Mouse (Mus musculus): ENCODE measurements around the gene Kcnd1. TPM values are rescaled to one million over a fixed set of nuclear protein-coding genes. Genes with fewer than 3 reads are reported as not detected.

The Kcnd1 gene
- total RNA-seq, 2 experiments from 2014 or later, result 0.68 to 0.84 TPM

DNA sequence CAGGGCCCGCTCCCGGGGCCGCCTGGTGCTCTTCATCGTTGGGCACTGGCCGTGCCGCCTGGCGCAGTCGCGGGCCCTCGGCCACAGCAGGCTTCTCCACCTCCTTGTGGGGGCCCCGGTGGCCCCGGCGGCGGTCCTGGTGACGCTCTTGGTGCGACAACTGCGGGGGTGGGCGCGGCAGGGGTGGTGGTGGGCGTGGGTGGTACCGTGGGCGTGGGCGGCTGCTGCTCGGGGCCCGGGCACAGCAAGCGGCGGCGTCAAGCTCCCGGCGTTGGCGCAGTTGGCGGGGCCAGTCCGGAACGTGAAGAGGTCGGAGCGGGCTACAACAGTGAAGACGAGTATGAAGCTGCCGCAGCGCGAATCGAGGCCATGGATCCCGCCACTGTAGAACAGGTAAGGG, 20.2 kb downstream of the Kcnd1 start:
- ATAC-seq (replicated peaks; ENCODE audit: low FRiP score, poor library complexity, severe bottlenecking), result 0 out of 2 replicates have a peak, but pooled peaks have one; percentile 8

DNA sequence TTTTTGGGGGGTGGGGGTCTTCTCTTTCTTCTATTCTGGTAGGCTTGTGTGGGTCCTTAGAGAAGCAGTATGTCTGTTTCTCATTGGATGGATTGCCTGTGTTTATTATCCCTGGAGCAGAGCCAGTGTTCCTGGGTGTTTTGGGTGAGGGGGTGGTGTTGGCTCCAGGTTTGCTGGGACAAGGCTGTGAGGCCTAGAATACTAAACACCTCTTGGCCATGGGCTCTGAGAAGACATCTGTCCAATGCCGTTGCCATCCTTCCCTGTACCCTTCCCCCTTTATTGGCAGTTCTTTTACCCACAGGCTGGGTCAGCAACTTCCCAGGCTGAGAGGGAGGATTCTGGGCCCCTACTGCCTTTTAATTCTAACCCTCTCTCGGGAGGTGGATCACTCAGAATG, 25.8 kb downstream of the Kcnd1 start:
- no peak for ATAC-seq (replicated peaks; ENCODE audit: low FRiP score, poor library complexity, severe bottlenecking)

DNA sequence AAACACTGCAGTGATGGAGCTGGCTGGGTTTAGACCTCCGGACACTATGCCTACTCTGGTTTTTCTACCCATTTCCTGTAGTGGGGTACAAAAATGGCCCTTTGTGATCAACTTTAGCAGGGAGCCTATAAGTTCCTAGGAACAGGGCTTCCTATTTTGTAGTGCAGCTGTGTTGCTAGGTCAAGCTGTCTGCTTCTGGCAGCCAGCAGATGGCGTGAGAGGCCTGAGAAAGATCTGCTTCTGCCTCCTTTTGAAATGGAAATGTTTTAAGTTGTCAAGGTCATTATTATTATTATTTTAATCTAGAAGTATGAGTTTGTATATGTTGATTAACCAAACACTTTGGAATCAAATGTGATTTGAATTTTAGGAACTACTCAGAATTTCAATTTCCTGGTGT, 32.5 kb downstream of the Kcnd1 start:
- ATAC-seq (replicated peaks; ENCODE audit: low FRiP score, poor library complexity, severe bottlenecking), result peak; percentile 57

DNA sequence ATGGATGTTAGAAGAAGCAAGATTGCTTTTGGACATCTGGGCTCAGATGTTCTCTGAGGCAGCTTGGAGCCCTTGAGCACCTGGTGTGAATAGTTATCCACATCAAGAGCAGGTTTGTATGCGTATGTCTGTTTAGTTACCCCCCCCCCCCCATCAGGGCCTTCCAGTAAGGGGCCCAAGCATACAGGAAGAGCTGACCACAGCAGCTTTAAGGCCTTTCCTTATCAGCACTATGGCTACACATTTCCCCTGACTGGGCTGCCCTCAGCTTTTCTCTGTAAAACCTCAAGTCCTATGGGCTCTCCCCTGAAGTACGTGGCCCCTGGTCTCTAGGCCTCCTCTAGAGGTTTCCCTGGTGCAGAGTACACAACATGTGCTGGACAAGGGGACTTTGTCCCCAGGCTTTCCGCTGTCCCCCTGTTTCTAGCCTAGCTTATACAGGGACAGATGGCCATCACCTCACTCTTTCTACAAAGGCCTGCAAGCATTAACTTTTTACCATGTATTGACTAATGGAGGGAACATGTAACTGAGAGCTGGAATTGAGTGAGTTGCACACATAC, 37.2 kb downstream of the Kcnd1 start:
- 0 out of 2 replicates have a peak, but pooled peaks have one; percentile 25 for ATAC-seq (replicated peaks; ENCODE audit: low FRiP score, poor library complexity, severe bottlenecking)

DNA sequence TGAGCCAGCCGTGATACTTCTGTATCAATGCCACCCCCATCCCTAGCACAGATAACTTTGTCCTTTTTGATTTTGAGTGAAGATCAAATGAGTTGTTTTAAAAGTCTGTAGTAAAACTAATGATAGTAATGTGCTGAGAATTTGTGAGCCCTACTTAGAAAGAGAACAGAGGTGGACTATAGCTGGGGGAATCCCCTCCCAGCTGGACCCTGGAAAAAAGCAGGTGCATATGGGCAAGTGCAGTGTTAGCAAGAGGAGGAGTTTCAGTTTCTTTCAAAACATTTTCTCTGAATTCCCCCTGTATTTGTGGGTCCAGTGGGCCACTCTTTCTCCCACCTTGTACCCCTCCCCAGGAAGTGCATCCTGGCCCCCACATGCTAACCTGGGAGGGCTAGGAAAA, 41.1 kb downstream of the Kcnd1 start:
- no peak for ATAC-seq (replicated peaks; ENCODE audit: low FRiP score, poor library complexity, severe bottlenecking)

DNA sequence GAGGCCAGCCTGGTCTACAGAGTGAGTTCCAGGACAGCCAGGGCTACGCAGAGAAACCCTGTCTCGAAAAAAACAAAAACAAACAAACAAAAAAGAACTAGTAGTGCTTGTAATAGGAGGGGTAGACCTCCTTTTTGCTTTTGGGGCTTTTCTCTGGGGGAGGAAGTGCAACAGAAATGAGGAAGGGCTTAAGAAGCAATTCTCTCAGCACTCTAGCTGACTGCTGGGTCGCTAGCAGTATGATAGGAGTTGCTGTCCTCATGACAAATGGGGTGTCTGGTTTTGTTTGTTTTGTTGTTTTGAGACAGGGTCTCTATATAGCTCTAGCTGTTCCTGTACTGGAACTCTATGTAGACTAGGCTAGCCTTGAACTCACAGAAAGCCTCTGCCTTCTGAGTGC, 42.5 kb downstream of the Kcnd1 start:
- no peak for ATAC-seq (replicated peaks; ENCODE audit: low FRiP score, poor library complexity, severe bottlenecking)

DNA sequence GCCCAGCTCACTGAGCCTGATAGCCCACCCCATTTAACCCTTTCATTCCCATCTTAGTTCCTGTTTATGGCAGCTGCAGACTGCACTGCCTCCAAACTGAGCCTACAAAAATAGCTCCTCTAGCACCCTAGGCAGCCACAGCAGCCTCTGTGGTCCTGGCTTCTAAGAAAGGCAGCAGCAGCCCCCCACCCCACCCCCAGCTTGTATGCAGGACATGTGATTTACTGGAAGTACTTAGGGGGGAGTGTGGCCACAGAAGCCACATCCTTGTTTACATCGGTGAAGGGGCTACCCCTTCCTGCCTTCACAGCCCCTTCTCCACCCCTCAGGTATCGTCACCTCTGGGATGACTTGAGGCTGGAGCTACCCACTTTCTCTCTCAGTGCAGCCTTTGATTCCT, 43.3 kb downstream of the Kcnd1 start:
- ATAC-seq (replicated peaks; ENCODE audit: low FRiP score, poor library complexity, severe bottlenecking), result no peak

DNA sequence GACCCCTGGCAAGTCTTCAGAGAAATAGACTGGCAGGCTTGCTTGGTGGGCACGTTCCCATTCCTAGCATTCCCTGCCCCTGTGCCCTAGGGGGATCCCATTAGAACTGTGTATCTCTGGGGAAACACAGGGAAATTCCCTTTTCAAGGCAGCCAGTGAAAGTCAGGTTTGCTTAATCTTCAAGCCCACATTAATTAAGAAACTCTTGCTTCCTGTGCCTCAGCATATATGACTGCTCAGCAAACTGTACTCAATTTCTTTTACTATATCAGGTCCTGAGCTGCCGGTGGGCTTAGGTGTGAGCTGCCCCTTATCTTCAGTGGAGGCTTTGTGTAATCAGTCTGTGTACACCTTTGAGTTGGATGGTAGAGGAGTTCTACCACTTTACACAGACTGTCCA, 43.7 kb downstream of the Kcnd1 start:
- no peak for ATAC-seq (replicated peaks; ENCODE audit: low FRiP score, poor library complexity, severe bottlenecking)

DNA sequence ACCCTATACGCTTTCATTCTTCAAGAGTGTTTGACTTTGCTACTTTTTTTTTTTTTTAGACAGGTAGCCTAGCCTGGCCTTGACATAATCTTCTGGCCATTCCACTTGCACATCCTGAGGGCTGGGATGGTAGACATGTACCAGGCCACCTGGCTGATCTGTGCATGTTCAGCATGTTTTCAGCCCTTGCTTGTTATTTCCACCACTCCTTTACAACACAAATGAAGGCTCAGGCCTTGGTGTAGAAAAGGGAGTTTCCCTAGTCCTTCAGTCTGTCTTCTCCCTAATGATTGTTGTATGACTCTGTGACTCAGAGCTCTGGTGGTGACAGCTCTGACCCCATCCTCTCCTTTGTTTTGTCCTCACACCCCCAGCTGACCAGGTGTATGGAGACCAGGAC, 45.1 kb downstream of the Kcnd1 start:
- ATAC-seq (replicated peaks; ENCODE audit: low FRiP score, poor library complexity, severe bottlenecking), result no peak

DNA sequence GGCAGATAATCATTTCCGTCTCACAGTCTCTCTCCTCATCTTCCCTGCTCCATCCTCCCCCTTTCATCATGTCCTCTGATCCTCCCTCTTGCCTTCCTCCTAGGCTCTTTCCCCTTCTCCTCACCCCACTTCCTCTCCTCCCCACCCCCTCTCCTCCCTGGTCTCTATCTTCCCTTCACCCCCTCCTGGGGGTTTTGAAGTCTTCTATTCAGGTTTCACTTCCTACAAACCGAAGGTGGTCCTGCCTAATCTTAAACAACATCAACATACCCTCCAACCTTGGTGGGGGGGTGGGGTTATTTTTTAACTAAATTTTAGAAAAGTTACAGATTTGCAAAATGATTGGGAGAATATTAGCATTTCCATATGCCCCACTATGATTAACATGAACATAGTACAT, 46.4 kb downstream of the Kcnd1 start:
- no peak for ATAC-seq (replicated peaks; ENCODE audit: low FRiP score, poor library complexity, severe bottlenecking)

DNA sequence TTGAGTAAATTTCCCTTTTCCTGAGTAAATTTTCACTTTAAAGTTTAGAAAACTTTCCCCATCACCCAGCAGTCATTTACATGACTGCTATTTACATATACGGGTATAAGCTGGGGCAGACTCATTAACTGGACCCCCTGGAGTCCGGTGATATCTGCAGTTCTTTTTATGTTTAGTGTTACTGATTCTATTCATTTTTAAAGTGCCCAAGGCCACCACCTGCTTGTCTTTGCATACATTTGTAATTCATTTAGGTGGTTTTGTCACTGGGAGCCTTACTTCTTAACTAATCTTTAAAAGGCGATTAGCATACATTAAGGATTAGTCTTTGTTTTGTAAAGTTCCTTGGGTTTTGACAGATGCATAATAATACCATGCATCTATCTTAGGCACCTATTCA, 47.7 kb downstream of the Kcnd1 start:
- no peak for ATAC-seq (replicated peaks; ENCODE audit: low FRiP score, poor library complexity, severe bottlenecking)

DNA sequence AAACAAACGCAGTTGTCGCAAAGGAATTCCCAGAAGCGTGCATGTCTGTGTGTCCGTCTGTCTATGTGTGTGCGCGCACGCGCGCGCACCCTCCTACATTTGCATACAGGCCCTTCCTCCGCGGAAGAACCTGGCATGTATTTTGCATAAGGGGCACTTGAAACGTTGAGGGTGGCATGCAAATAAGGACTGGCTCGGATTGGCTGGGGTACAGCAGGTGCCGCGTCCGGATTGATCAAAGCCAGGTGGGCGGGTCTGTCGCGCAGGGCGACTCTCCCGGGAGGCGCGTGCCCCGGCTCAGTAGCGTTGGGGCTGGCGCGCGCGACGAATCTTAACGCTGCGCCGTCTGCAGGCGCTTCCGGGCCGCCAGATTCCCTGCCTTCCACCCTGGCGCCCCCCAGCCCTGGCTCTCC, 55.9 kb downstream of the Kcnd1 start, which contains the start of gene Pim2:
TSS of gene Pim2 (plus strand) at position 256 of the 413 bp plus-strand sequence.
- peak; percentile 91 for ATAC-seq (replicated peaks; ENCODE audit: low FRiP score, poor library complexity, severe bottlenecking)

DNA sequence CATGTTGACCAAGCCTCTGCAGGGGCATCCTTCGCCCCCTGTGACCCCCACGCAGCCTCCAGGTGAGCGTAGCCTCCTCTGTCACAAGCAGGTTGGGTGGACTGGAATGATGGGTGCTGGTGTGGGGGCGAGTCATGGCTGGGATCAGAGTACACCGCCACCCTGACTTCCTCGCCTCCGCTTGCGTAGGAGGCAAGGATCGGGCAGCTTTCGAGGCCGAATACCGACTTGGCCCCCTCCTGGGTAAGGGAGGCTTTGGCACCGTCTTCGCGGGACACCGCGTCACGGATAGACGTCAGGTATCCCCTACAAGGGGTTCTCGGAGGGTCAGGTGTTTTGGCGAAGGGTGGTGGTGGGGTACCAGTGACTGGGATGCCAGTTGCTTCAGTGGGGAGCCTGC, 56.4 kb downstream of the Kcnd1 start:
- no peak for ATAC-seq (replicated peaks; ENCODE audit: low FRiP score, poor library complexity, severe bottlenecking)

DNA sequence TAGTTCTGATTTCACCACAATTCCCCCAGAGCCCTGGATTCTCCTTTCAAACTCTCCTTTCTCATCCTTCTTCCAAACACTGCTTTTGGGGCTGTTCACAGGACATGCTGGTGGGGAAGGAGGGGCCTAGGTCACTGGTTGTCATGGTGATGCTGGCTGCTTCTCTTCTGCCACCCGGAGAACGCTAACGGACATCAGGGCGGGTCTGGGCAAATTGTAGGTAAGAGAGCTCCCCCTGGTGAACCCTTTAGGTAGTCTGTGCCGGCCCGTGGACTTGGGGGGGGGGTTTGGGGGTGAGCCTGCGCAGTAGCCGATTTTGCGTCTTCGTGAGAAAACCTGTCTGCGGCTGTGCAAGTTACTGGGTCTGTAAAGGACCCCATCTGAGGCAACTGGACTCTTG, 57.7 kb downstream of the Kcnd1 start:
- no peak for ATAC-seq (replicated peaks; ENCODE audit: low FRiP score, poor library complexity, severe bottlenecking)

DNA sequence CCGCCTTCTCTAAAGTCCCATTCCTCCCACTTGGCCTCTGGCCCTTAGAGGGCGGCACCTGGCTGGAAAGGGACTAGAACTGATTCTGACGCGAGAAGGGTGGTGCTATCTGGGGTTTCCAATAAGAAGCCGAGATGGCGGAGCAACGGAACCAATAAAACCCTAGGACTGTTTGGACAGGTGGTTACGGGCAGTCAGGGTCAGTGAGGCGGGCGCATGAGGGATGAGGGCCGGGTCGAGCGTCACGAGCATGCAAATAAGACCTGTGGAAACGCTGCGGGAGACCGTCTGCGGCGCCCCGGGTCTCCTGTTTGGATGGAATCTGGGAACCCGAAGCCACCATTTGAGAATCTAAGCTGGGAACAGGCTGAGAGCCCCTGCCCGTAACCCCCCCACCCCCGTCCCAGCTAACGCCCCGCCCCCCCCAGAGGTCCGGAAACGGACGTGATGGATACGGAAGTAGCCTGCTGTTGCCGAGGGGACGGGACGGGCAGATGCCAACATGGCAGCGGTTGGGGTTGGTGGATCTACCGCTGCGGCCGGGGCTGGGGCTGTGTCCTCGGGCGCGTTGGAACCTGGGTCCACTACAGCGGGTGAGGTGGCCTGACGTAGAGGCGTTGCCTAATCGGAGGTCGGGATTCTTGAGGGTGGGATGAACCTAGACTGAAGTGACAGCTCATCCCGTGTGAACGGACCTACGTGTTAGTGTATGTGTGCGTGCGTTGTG, 61.9 kb downstream of the Kcnd1 start, which contains the start of gene Slc35a2:
TSS of gene Slc35a2 (plus strand) at position 188 of the 727 bp plus-strand sequence.
- peak; percentile 90 for ATAC-seq (replicated peaks; ENCODE audit: low FRiP score, poor library complexity, severe bottlenecking)

Other genes with a start within 250 kb of the Kcnd1 start
- gene Foxp3, start 248.6 kb upstream of the Kcnd1 start, total RNA-seq (2015; ENCODE audit: low replicate concordance), result 2.2 and 3.8 TPM in 2 replicates
- gene Foxp3, start 248.6 kb upstream of the Kcnd1 start, total RNA-seq (2017; ENCODE audit: low replicate concordance), result not detected in 2 replicates
- gene Ppp1r3f, start 248.0 kb upstream of the Kcnd1 start, total RNA-seq (2015; ENCODE audit: low replicate concordance), result 10.1 TPM in 1 of 2 replicates, not detected in the other
- gene Ppp1r3f, start 248.0 kb upstream of the Kcnd1 start, total RNA-seq (2017; ENCODE audit: low replicate concordance), result 0.26 TPM in 1 of 2 replicates, not detected in the other
- gene Ccdc22, start 216.8 kb upstream of the Kcnd1 start, total RNA-seq (2015; ENCODE audit: low replicate concordance), result 8.6 and 9.2 TPM in 2 replicates
- 12.0 and 17.3 TPM in 2 replicates for gene Ccdc22, start 216.8 kb upstream of the Kcnd1 start, total RNA-seq (2017; ENCODE audit: low replicate concordance)
- not detected in 2 replicates for gene Cacna1f, start 215.2 kb upstream of the Kcnd1 start, total RNA-seq (2015; ENCODE audit: low replicate concordance)
- gene Cacna1f, start 215.2 kb upstream of the Kcnd1 start, total RNA-seq (2017; ENCODE audit: low replicate concordance), result not detected in 2 replicates
- gene Syp, start 183.8 kb upstream of the Kcnd1 start, total RNA-seq (2015; ENCODE audit: low replicate concordance), result not detected in 2 replicates
- 0.51 TPM in 1 of 2 replicates, not detected in the other for gene Syp, start 183.8 kb upstream of the Kcnd1 start, total RNA-seq (2017; ENCODE audit: low replicate concordance)
- 0.72 and 1.3 TPM in 2 replicates for gene Prickle3, start 165.0 kb upstream of the Kcnd1 start, total RNA-seq (2015; ENCODE audit: low replicate concordance)
- gene Prickle3, start 165.0 kb upstream of the Kcnd1 start, total RNA-seq (2017; ENCODE audit: low replicate concordance), result 0.23 and 0.90 TPM in 2 replicates
- 64.6 and 96.2 TPM in 2 replicates for gene Plp2, start 150.9 kb upstream of the Kcnd1 start, total RNA-seq (2015; ENCODE audit: low replicate concordance)
- gene Plp2, start 150.9 kb upstream of the Kcnd1 start, total RNA-seq (2017; ENCODE audit: low replicate concordance), result 9.6 and 18.7 TPM in 2 replicates
- gene Magix, start 141.0 kb upstream of the Kcnd1 start, total RNA-seq (2015; ENCODE audit: low replicate concordance), result not detected in 2 replicates
- gene Magix, start 141.0 kb upstream of the Kcnd1 start, total RNA-seq (2017; ENCODE audit: low replicate concordance), result not detected in 2 replicates
- gene Gpkow, start 125.2 kb upstream of the Kcnd1 start, total RNA-seq (2015; ENCODE audit: low replicate concordance), result 10.5 and 31.9 TPM in 2 replicates
- gene Gpkow, start 125.2 kb upstream of the Kcnd1 start, total RNA-seq (2017; ENCODE audit: low replicate concordance), result 12.6 and 25.0 TPM in 2 replicates
- gene Wdr45, start 108.0 kb upstream of the Kcnd1 start, total RNA-seq (2015; ENCODE audit: low replicate concordance), result 42.2 and 59.5 TPM in 2 replicates
- 36.0 and 46.8 TPM in 2 replicates for gene Wdr45, start 108.0 kb upstream of the Kcnd1 start, total RNA-seq (2017; ENCODE audit: low replicate concordance)
- not detected in 2 replicates for gene Gm45208, start 100.0 kb upstream of the Kcnd1 start, total RNA-seq (2015; ENCODE audit: low replicate concordance)
- gene Gm45208, start 100.0 kb upstream of the Kcnd1 start, total RNA-seq (2017; ENCODE audit: low replicate concordance), result not detected in 2 replicates
- 1.3 and 2.5 TPM in 2 replicates for gene Praf2, start 93.8 kb upstream of the Kcnd1 start, total RNA-seq (2015; ENCODE audit: low replicate concordance)
- gene Praf2, start 93.8 kb upstream of the Kcnd1 start, total RNA-seq (2017; ENCODE audit: low replicate concordance), result 2.1 TPM in 1 of 2 replicates, not detected in the other
- not detected in 2 replicates for gene Ccdc120, start 71.4 kb upstream of the Kcnd1 start, total RNA-seq (2015; ENCODE audit: low replicate concordance)
- not detected in 2 replicates for gene Ccdc120, start 71.4 kb upstream of the Kcnd1 start, total RNA-seq (2017; ENCODE audit: low replicate concordance)
- gene Tfe3, start 59.7 kb upstream of the Kcnd1 start, total RNA-seq (2015; ENCODE audit: low replicate concordance), result 18.9 and 23.4 TPM in 2 replicates
- gene Tfe3, start 59.7 kb upstream of the Kcnd1 start, total RNA-seq (2017; ENCODE audit: low replicate concordance), result 21.5 and 22.7 TPM in 2 replicates
- 91.0 and 94.4 TPM in 2 replicates for gene Gripap1, start 32.5 kb upstream of the Kcnd1 start, total RNA-seq (2015; ENCODE audit: low replicate concordance)
- 87.0 and 176 TPM in 2 replicates for gene Gripap1, start 32.5 kb upstream of the Kcnd1 start, total RNA-seq (2017; ENCODE audit: low replicate concordance)
- gene Otud5, start 19.1 kb downstream of the Kcnd1 start, total RNA-seq (2015; ENCODE audit: low replicate concordance), result 327 and 376 TPM in 2 replicates
- gene Otud5, start 19.1 kb downstream of the Kcnd1 start, total RNA-seq (2017; ENCODE audit: low replicate concordance), result 471 and 476 TPM in 2 replicates
- 37.1 and 59.1 TPM in 2 replicates for gene Pim2, start 56.0 kb downstream of the Kcnd1 start, total RNA-seq (2015; ENCODE audit: low replicate concordance)
- gene Pim2, start 56.0 kb downstream of the Kcnd1 start, total RNA-seq (2017; ENCODE audit: low replicate concordance), result 16.0 and 22.5 TPM in 2 replicates
- 5.0 TPM in 1 of 2 replicates, not detected in the other for gene Slc35a2, start 61.7 kb downstream of the Kcnd1 start, total RNA-seq (2015; ENCODE audit: low replicate concordance)
- 1.4 and 9.8 TPM in 2 replicates for gene Slc35a2, start 61.7 kb downstream of the Kcnd1 start, total RNA-seq (2017; ENCODE audit: low replicate concordance)
- gene Pqbp1, start 77.0 kb downstream of the Kcnd1 start, total RNA-seq (2015; ENCODE audit: low replicate concordance), result 23.1 and 24.9 TPM in 2 replicates
- gene Pqbp1, start 77.0 kb downstream of the Kcnd1 start, total RNA-seq (2017; ENCODE audit: low replicate concordance), result 33.5 and 85.4 TPM in 2 replicates
- 53.2 and 63.4 TPM in 2 replicates for gene Timm17b, start 77.1 kb downstream of the Kcnd1 start, total RNA-seq (2015; ENCODE audit: low replicate concordance)
- 10.7 and 20.7 TPM in 2 replicates for gene Timm17b, start 77.1 kb downstream of the Kcnd1 start, total RNA-seq (2017; ENCODE audit: low replicate concordance)
- not detected in 2 replicates for gene Gm10491, start 85.5 kb downstream of the Kcnd1 start, total RNA-seq (2015; ENCODE audit: low replicate concordance)
- not detected in 2 replicates for gene Gm10491, start 85.5 kb downstream of the Kcnd1 start, total RNA-seq (2017; ENCODE audit: low replicate concordance)
- gene Gm10490, start 87.3 kb downstream of the Kcnd1 start, total RNA-seq (2015; ENCODE audit: low replicate concordance), result not detected in 2 replicates
- not detected in 2 replicates for gene Gm10490, start 87.3 kb downstream of the Kcnd1 start, total RNA-seq (2017; ENCODE audit: low replicate concordance)
- gene Pcsk1n, start 97.5 kb downstream of the Kcnd1 start, total RNA-seq (2015; ENCODE audit: low replicate concordance), result not detected in 2 replicates
- not detected in 2 replicates for gene Pcsk1n, start 97.5 kb downstream of the Kcnd1 start, total RNA-seq (2017; ENCODE audit: low replicate concordance)
- gene Eras, start 106.3 kb downstream of the Kcnd1 start, total RNA-seq (2015; ENCODE audit: low replicate concordance), result not detected in 2 replicates
- gene Eras, start 106.3 kb downstream of the Kcnd1 start, total RNA-seq (2017; ENCODE audit: low replicate concordance), result not detected in 2 replicates
- gene Hdac6, start 125.6 kb downstream of the Kcnd1 start, total RNA-seq (2015; ENCODE audit: low replicate concordance), result 7.2 and 15.9 TPM in 2 replicates
- gene Hdac6, start 125.6 kb downstream of the Kcnd1 start, total RNA-seq (2017; ENCODE audit: low replicate concordance), result 13.0 and 21.8 TPM in 2 replicates
- gene Gata1, start 155.8 kb downstream of the Kcnd1 start, total RNA-seq (2015; ENCODE audit: low replicate concordance), result 205 and 250 TPM in 2 replicates
- 129 and 147 TPM in 2 replicates for gene Gata1, start 155.8 kb downstream of the Kcnd1 start, total RNA-seq (2017; ENCODE audit: low replicate concordance)
- gene Glod5, start 196.2 kb downstream of the Kcnd1 start, total RNA-seq (2015; ENCODE audit: low replicate concordance), result not detected in 2 replicates
- not detected in 2 replicates for gene Glod5, start 196.2 kb downstream of the Kcnd1 start, total RNA-seq (2017; ENCODE audit: low replicate concordance)

All from erythroid progenitor cell, adult 5-6 weeks (primary cell).